Mouse (Mus musculus) CD4-positive naive resting alpha-beta T cell, adult 76 days (primary cell): ENCODE results near the gene Ifnk. TPM values are rescaled to one million over a fixed set of nuclear protein-coding genes. Genes with fewer than 3 reads are reported as not detected.

Experiments
- total RNA-seq: library from RNA; stranded (reverse); gene quantifications from one replicate; pipeline ENCODE4 v1.2.4, GENCODE M21; 2023

The Ifnk gene
- total RNA-seq = not detected

DNA sequence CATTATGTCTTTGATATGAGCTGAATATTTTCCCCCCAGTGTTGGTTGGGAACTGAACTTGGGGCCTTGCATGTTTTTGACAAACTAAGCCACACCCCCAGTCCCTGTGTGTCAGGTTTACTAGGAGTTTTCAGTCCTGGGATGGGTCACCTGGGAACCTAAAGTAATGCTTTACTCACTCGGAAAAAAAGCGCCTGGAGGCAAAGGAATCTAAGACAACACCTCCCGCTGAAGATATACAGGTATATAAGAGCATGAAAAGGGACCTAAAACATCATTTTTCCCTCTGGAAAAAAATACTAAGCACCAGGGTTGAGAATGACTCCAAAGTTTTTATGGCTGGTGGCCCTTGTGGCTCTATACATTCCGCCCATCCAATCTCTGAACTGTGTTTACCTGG, at the start of gene Ifnk:
Gene Ifnk, plus strand, starts transcription at position 301 of the 400 bp plus-strand sequence.

DNA sequence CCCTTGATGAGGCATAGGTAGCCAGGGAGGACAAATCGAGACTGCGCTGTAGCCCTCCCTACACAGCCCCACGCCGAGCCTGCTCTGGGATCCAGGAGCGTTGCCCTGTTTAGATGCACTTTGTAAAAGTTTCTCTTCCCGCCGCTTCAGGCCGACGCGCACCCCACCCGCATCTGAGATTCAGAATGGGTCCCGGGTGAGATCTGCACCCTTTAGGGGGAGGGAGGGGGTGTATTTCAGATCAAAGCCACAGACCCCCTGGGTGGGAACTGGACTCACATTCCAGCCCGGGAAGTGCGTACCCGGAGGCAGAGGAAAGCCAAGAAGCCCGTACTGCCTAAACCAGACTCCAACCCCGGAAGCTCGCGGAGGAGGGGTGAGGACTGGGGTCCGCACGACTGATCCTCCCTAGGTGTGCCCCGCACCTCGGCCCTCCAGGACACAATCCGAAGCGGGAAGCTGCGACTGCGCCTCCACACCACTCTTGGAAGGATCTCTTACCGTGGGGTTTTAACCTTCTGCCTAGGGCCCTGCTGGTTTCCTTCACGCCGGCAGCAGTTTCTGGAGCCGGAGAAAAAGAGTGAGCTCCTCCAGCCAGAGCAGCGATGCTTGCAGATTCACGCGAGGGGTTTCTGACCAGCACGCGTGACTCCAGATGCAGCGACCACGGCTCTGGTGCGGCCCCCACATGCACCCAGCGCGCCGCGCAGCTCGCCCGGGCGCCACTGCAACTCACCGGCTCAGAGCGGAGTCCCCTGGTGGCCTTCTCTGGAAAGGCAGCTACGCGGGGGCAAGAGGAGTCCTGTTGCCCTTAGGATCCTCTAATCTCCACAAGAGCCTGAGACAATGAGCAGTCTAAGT, 5.1 kb downstream of the Ifnk start, which contains the start of gene Mob3b:
Gene Mob3b, minus strand, starts transcription at position 734 of the 861 bp plus-strand sequence.

Other genes starting within 250 kb of the Ifnk start
- gene Mob3b, start 5.4 kb downstream of the Ifnk start, total RNA-seq = 15.6 TPM
- gene C9orf72, start 74.1 kb downstream of the Ifnk start, total RNA-seq = 20.7 TPM